Mouse (Mus musculus) myocyte (in vitro differentiated cells): ENCODE data around the gene Gimap7.

Source experiments
- E2F4 ChIP-seq: IDR thresholded peaks from one replicate; pipeline ENCODE4 v1.6.1; 2011; ENCODE audit warnings: mild to moderate bottlenecking, control low read depth, moderate library complexity; ENCODE audit not compliant: insufficient read depth
- MAX ChIP-seq: IDR thresholded peaks from one replicate; pipeline ENCODE4 v1.6.1; 2011; ENCODE audit warnings: low read depth, mild to moderate bottlenecking, control low read depth
- MYOD1 ChIP-seq, 3 experiments: IDR thresholded peaks; one replicate each; pipeline ENCODE4 v1.6.1; 2011; ENCODE audit warnings: control low read depth in 2 of 3, low read depth in 2 of 3, mild to moderate bottlenecking in 2 of 3, moderate library complexity in 1 of 3; ENCODE audit not compliant: insufficient read length in 2 of 3, control insufficient read depth in 1 of 3
- POLR2A ChIP-seq: IDR thresholded peaks from one replicate; pipeline ENCODE4 v1.6.1; 2011; ENCODE audit warnings: low read depth, mild to moderate bottlenecking, control low read depth, moderate library complexity; ENCODE audit not compliant: insufficient read length
- TCF12 ChIP-seq: IDR thresholded peaks from one replicate; pipeline ENCODE4 v1.6.1; 2011; ENCODE audit warnings: mild to moderate bottlenecking, control low read depth; ENCODE audit not compliant: poor library complexity, insufficient read depth, severe bottlenecking

GRCm38 (mm10) chr6:48772030-48772429, 53.6 kb downstream of the Gimap7 start:
- TF ChIP-seq POLR2A: no peak
- TF ChIP-seq TCF12: no peak
- TF ChIP-seq MAX: no peak
- no peak for TF ChIP-seq MYOD1 (IDR thresholded peaks at IDR 0.05; ENCODE audit: control insufficient read depth in 1 of 3, insufficient read length in 2 of 3, low read depth in 2 of 3)
- no peak for TF ChIP-seq E2F4
